Mouse (Mus musculus): ENCODE measurements around the gene Csf2rb2.

DNA sequence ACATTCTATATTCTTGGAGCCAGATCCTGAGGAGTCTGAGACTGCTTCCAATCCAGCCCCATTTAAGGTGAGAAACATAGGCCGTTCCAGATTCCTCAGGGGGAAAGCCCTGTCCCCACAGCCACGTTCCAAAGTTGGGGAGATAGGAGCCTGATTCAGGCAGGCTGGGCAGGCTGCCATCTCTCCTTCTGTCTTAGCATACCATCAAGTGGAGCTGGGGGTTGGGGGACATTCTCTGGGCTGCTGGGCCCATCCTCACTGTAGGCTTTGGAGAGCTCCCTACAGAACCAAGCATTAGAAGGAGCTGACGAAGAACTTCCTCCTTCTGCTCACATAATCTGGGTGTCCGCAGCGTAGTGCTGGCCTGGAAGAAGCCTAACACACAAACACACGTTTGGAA lies 61.7 kb downstream of the Csf2rb2 start:
- no peak for TF ChIP-seq HCFC1 (IDR thresholded peaks at IDR 0.05; ENCODE audit: borderline replicate concordance, insufficient read depth, low read length)
- TF ChIP-seq ZNF384 (IDR thresholded peaks at IDR 0.05; ENCODE audit: low read depth, low read length): no peak
- TF ChIP-seq MAFK (IDR thresholded peaks at IDR 0.05; ENCODE audit: insufficient read depth, low read depth, low read length): no peak
